9 mouse cellular contexts compared by ENCODE assay signal in genomic region chr1:152090564-152091545, GRCm38 (mm10). TPM values are rescaled to one million over a fixed set of nuclear protein-coding genes. Genes with fewer than 3 reads are reported as not detected.
A peak's percentile ranks its signal among the peaks of the same experiment; 100 is the strongest.
DNase-seq lines count a peak whose midpoint lies in the region; ATAC-seq and TF ChIP-seq lines count a peak whose summit lies in the region.
"Had no signal": no experiment of that assay in that cellular context is flagged by ENCODE, and none has a peak within 500 bp of the region (broad histone marks: within the 10 kb centered on the region; RNA-seq: fewer than 3 reads in every experiment).

No protein-coding gene starts in this region.

- H3K4me2 ChIP-seq in neural tube, embryonic 11.5 days (ENCODE audit: low read depth), result peak overlapping the region; percentile 78
- peak overlapping the region; percentile 70 for H3K4me2 ChIP-seq in hindbrain, embryonic 16.5 days (ENCODE audit: low read length)

- H3K36me3 ChIP-seq in neural tube, embryonic 11.5 days (ENCODE audit: control insufficient read depth, insufficient read depth, low read length), result no peaks in the 10 kb centered on the region
- H3K36me3 ChIP-seq in hindbrain, embryonic 16.5 days (ENCODE audit: control insufficient read depth, insufficient read depth, low read length), result no peaks in the 10 kb centered on the region
- no peaks in the 10 kb centered on the region for H3K36me3 ChIP-seq in spleen, adult 2 months (ENCODE audit: control insufficient read depth, insufficient read depth, low read length)
- H3K36me3 ChIP-seq: G1E had no signal

- peaks cover 23% of the 10 kb centered on the region for H3K4me1 ChIP-seq in neural tube, embryonic 11.5 days (ENCODE audit: control insufficient read depth, insufficient read depth, low read length)
- H3K4me1 ChIP-seq in hindbrain, embryonic 16.5 days (ENCODE audit: control insufficient read depth, insufficient read depth, low read depth, low read length), result peaks cover 32% of the 10 kb centered on the region
- H3K4me1 ChIP-seq in spleen, adult 2 months (ENCODE audit: control insufficient read depth, insufficient read depth, insufficient read length), result peaks cover 7% of the 10 kb centered on the region; the same call in 1 of the 2 replicates

- intact Hi-C loops in left cerebral cortex, postnatal 36 days (cut with DNase I), result loop anchor here (2.0 to 5.0 kb wide), 2 partner anchors 74 to 141 kb away; no protein-coding TSS in a partner anchor

- WGBS in neural tube, embryonic 11.5 days, result under 1% methylated on average over 35 of the region's 36 CpGs
- WGBS in hindbrain, embryonic 16.5 days, result under 1% methylated on average over 35 of the region's 36 CpGs
- WGBS in spleen, adult 2 months, result 17% methylated on average over 36 of the region's 36 CpGs

- H3K27me3 ChIP-seq in neural tube, embryonic 11.5 days (ENCODE audit: control insufficient read depth, insufficient read depth, low read length), result no peaks in the 10 kb centered on the region
- H3K27me3 ChIP-seq in hindbrain, embryonic 16.5 days (replicated peaks; ENCODE audit: control insufficient read depth, insufficient read depth, low read length), result no peaks in the 10 kb centered on the region
- H3K27me3 ChIP-seq in spleen, adult 2 months (ENCODE audit: control insufficient read depth, insufficient read depth, low read length), result peaks cover 11% of the 10 kb centered on the region

- peak; percentile 63 for ATAC-seq in neural tube, embryonic 11.5 days (ENCODE audit: insufficient read depth, low FRiP score, low TSS enrichment)
- peak; percentile 83 for ATAC-seq in hindbrain, embryonic 16.5 days

- peak; percentile 72 for DNase-seq in neural tube, embryonic 11.5 days (ENCODE audit: low spot score)
- no peak for DNase-seq in neural tube, embryonic 10.5 days (ENCODE audit: extremely low spot score, low spot score)
- DNase-seq in cerebellum, postnatal 14 days, result peak; percentile 74
- DNase-seq in gastrocnemius, adult 8-10 months (ENCODE audit: low spot score in 2 of 2), result peak; percentile 13 to 28
- DNase-seq in left cerebral cortex, postnatal 36 days (ENCODE audit: low spot score in 2 of 2), result peak; percentile 61 to 63
- DNase-seq in mesoderm, embryonic 11.5 days (ENCODE audit: low read depth, low spot score), result peak; percentile 53
- DNase-seq in spleen, adult 2 months (ENCODE audit: low read depth in 1 of 2, low spot score in 2 of 2), result no peak

- H3K4me3 ChIP-seq in neural tube, embryonic 11.5 days (ENCODE audit: low read depth, low read length), result peak overlapping the region; percentile 90
- H3K4me3 ChIP-seq in hindbrain, embryonic 16.5 days (ENCODE audit: low read length), result peak overlapping the region; percentile 87
- H3K4me3 ChIP-seq in spleen, adult 2 months (ENCODE audit: extremely low read depth, insufficient read depth, insufficient read length), result peak overlapping the region; percentile 62

- no peak for TF ChIP-seq POLR2A in spleen, adult 2 months (IDR thresholded peaks at IDR 0.05; ENCODE audit: low read depth, low read length)

- no peaks in the 10 kb centered on the region for H3K9me3 ChIP-seq in neural tube, embryonic 11.5 days (ENCODE audit: control insufficient read depth, low read length)
- H3K9me3 ChIP-seq in hindbrain, embryonic 16.5 days (ENCODE audit: control insufficient read depth, low read length), result no peaks in the 10 kb centered on the region

- H3K27ac ChIP-seq in neural tube, embryonic 11.5 days (ENCODE audit: low read depth, low read length), result peak overlapping the region; percentile 91
- peak overlapping the region; percentile 96 for H3K27ac ChIP-seq in hindbrain, embryonic 16.5 days (ENCODE audit: low read depth, low read length)
- no peak overlapping the region for H3K27ac ChIP-seq in spleen, adult 2 months (ENCODE audit: insufficient read depth, low read length)

- peak overlapping the region; percentile 95 for H3K9ac ChIP-seq in neural tube, embryonic 11.5 days (ENCODE audit: low read length)
- peak overlapping the region; percentile 95 for H3K9ac ChIP-seq in hindbrain, embryonic 16.5 days (ENCODE audit: low read depth, low read length)

- TF ChIP-seq CTCF in spleen, adult 2 months (IDR thresholded peaks at IDR 0.05; ENCODE audit: extremely low read depth, insufficient read depth, insufficient read length, insufficient replicate concordance), result no peak

RNA-seq across cellular contexts. Expression of gene 1700025G04Rik, which starts 0.9 kb away (rescaled TPM):
- 37.4 and 40.7 TPM in 2 replicates for polyA plus RNA-seq in neural tube, embryonic 11.5 days (2014; fragmentation: Nextera tagmentation; extraction: Ambion mirVana)
- 10 to 100 TPM; 77.9 to 89.2 (median 85.5) TPM for total RNA-seq in gastrocnemius, adult 8-10 months (2022)
- 24.9 TPM in 2 replicates for polyA plus RNA-seq in hindbrain, embryonic 16.5 days (2015; fragmentation: Nextera tagmentation; extraction: Ambion mirVana)
- 10 to 100 TPM; 70.8 to 75.8 TPM for total RNA-seq in left cerebral cortex, postnatal 36 days (2021)
- 0.99 and 1.0 TPM in 2 replicates for polyA plus RNA-seq in spleen, adult 2 months (2012; rRNA removed)
- polyA plus RNA-seq: G1E had no signal

Comparison
In these comparisons a context has a peak if more than half of its experiments do, and no peak if none do; other contexts are left out.
1. DNase-seq: peak in neural tube, embryonic 11.5 days (single experiment), cerebellum, postnatal 14 days (2 of 2), gastrocnemius, adult 8-10 months (2 of 2), left cerebral cortex, postnatal 36 days (2 of 2) and mesoderm, embryonic 11.5 days (single experiment); none in neural tube, embryonic 10.5 days (single experiment) and spleen, adult 2 months (0 of 2).
2. RNA of gene 1700025G04Rik, which starts 0.9 kb away (polyA plus RNA-seq): 37.4 to 40.7 TPM in neural tube, embryonic 11.5 days and 24.9 TPM in hindbrain, embryonic 16.5 days; 0.99 to 1.0 TPM in spleen, adult 2 months; every median in the first group is over 10 times any median in the second.
3. Peak in every context shown above with its lines, with median percentiles within 50 percentile points of each other: H3K4me3 ChIP-seq.